Mouse (Mus musculus) adrenal gland, postnatal 4 days (tissue): Measurements from ENCODE around the gene Icam4. TPM values are rescaled to one million over a fixed set of nuclear protein-coding genes. Genes with fewer than 3 reads are reported as not detected.
"Not testable (repeated sequence)": the region's sequence is repeated elsewhere in the genome, so short reads cannot be mapped to it uniquely, and the experiment has no call there.

Experiments
- DNase-seq, 2 experiments: peaks; one replicate each; pipeline ENCODE4 v3.0.0; 2021 to 2022; ENCODE audit warnings: low spot score in 2 of 2, mixed read lengths in 2 of 2
- total RNA-seq, 2 experiments: library from RNA; stranded (reverse); gene quantifications; 2 replicates each; pipeline ENCODE4 v1.2.3; 2021

Gene Icam4
- total RNA-seq, 2 experiments from 2014 or later = 3.8 to 4.5 TPM

DNA sequence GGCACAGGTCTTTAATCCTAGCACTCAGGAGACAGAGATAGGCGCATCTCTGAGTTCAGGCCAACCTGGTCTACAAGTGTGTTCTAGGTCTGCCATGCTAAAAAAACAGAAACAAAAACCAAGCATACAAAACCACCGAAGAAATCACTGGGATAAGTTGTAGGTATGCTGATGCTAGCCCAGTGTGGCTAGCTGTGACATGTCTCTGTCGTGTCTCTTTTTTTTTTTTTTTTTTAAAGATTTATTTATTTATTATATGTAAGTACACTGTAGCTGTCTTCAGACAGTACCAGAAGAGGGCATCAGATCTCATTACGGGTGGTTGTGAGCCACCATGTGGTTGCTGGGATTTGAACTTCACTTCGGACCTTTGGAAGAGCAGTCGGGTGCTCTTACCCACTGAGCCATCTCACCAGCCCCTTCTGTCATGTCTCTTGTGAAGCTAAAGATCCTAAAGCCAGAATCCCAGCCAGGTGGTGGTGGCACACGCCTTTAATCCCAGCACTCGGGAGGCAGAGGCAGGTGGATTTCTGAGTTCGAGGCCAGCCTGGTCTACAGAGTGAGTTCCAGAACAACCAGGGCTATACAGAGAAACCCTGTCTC, 18.1 kb upstream of the Icam4 start:
- DNase-seq = not testable (repeated sequence)

DNA sequence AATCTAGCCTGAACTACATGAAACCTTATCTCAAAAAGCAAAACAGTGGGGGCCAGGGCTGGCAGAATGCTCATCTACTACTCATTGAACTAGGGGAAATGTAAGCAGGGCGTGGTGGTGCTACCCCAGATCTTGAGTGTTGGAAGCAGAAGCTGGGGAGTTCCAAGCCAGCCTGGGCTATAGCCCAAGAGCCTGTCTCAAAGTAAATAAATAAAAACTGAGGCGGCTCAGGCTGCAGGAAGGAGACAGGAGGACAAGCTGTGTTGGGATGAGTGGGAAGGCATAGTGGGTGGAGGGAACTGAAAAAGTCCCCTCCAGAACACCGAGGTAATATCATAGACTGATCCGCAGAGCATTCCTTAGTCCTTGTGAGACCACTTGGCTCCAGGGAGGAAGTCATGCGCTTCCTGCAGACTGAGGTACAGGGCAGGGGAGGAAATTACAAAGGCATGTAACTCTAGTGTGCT, 17.3 kb upstream of the Icam4 start:
- no peak for DNase-seq

DNA sequence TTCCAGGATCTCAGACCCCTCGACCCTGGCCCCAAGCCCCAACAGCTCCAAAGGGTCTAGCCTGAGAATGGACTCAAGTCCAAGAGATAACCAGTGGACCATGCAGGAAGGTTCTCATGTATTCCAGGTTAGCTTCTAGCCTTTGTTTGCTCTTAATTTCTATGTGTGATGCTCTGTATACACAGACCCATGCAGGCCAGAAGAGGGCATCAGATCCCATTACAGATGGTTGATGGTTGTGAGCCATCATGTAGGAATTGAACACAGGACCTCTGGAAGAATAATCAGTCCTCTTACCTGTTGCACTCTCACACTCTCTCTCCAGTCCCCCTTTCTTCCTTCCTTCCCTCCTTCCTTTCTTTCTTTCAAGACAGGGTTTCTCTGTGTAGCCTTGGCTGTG, 16.8 kb upstream of the Icam4 start:
- no peak for DNase-seq

DNA sequence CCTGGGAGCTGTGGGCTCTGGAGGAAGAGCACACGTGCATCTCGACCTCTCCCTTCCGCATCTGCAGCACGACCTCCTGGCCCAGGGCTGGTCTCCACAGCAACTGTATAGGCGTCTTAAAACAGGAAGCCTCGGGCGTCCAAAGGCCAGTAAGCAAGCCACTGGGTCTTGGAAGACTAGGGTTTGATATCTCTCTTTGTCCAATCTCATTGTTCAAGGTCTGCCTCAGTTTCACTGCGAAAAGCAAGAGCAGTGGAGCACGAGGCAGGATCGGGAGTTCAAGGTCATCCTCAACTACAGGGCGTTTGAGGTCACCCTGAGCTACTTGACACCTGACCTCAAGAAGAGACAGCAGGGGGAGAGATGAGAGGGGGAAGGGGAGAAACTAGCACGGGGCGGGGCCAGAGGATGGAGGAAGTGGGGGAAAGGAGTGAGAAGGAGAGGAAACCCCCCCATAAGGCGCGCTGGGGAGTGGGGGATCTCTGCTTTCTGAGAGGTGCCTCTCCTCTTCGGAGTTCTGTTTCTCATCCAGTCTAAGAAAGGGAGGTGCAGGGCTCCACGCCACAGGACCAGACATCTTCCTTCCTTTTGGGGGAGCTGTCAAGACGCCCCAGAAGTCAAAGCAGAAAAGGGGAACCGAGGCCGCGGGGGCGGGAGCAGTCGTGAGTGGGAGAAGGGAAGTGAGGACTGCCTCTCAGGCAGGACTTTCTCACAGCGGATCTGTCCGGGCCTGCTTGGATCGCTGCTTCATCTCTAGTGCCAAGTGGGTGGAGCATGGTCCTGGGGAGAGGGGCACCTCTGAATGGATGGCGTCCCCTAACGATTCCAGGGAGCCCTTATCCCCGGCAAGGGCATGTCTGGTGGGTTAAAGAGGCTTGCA, 14.2 kb upstream of the Icam4 start:
- no peak for DNase-seq

DNA sequence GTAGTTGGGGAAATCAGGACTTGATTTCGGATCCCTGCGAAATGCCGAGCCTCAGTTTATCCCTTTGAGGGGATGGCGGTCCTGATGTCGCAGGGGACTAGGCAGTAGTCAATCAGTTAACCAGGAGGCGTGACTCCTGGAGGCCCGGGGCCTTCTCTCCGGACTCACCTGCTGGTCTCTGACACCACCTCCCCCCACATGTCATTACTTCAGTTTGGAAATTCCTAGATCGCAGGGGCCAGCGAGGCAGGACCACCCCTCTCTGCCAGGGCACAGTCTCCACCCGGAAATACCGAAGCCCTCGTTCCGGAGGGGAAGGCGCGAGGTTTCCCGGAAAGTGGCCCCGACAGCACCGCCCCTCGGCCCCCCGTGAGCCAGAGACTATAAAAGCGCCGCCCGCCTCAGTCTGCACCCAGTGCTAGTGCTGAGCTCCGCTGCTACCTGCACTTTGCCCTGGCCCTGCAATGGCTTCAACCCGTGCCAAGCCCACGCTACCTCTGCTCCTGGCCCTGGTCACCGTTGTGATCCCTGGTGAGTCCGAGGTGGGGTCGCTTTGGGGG, 13.5 kb upstream of the Icam4 start, which contains the start of gene Icam1:
TSS of gene Icam1 (plus strand) at position 415 of the 560 bp plus-strand sequence.
- DNase-seq = peak in 1 of 2 experiments; percentile 46

DNA sequence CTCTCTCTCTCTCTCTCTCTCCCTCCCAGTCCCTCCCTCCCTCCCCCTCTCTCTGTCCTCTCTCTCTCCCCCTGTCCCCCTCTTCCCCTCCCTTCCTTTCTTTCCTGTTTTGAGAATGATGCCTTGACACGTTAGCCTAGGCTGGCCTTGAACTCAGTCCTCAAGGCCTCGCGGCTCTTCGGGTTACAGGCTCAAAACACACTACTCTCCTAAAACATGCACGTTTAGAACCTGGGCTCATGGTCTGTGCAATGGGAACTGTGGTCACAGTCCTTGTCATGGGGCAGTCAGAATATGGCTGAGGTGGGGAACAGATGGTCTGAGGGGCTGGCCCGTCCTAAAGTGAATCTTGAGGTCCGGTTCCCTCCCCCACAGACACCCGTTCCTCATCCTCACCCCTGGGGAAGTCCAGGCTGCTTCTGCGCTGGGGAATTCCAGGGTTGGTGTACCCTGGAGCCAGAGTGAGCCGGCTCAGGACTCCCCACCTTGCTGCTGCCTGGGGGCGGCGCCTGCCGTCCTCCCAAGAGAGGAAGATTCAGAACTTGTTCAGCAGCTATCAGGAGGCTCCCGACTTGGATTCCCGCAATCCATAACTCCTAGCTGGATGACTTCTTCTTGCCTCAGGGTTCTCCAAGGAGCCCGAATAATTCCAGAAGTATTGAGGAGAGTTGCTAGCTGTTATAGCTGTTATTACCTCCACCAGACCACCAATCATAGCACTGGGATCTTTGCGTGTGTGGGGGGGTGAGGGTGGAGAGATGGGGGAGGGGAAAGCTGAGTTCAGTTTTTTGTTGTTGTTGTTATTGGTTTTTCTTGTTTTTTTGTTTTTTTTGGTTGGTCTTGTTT, 12.6 kb upstream of the Icam4 start:
- DNase-seq = no peak

DNA sequence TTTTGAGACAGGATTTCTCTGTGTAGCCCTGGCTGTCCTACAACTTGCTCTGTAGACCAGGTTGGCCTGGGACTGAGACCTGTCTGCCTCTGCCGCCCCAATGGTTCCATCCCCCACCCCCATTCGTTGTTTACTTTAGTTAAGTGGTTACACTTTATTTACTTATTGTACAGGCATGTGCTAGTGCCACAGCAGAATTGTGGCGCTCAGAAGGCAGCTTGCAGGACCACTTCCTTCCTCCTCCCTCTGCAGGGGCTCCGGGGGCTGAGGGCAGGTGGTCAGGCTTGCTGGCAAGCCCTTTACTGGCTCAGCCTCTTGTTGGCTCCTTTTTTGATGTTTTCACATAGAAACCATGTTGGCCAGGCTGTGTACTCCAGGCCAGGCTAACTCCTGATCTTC, 12.0 kb upstream of the Icam4 start:
- no peak for DNase-seq

DNA sequence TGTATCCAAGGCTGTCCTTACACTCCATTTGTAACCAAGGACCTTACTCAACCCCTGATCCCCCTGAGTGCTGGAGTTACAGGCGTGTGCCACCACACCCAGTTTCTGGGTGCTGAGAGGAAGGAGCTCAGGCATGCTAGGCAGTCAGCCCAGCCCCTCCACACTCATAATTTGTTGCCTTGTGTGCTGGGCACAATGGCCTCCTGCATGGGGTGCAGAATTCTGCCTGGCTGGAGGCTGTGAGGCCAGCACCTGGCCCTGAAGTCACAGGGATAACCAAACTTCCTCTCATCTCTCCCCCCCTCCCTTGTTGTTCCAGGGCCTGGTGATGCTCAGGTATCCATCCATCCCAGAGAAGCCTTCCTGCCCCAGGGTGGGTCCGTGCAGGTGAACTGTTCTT, 10.6 kb upstream of the Icam4 start:
- no peak for DNase-seq

DNA sequence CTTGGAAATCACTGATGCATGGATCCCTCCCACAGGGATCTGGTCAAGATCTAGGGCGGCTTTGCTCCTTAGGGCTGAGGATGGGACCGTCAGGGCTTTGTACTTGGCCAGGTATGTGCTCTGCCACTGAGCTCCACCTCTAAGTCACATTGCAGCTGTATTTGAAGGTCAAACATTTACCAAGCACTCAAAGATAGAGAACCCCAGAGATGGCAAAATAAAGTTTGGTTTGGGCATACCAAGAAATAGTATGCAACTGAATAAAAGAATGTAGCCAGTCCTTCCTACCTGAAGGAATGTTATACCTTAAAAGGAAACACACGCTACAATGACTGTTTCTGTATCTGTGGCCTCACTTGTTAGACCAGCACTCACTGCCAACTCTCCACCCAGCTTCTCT, 7.8 kb upstream of the Icam4 start:
- no peak for DNase-seq

DNA sequence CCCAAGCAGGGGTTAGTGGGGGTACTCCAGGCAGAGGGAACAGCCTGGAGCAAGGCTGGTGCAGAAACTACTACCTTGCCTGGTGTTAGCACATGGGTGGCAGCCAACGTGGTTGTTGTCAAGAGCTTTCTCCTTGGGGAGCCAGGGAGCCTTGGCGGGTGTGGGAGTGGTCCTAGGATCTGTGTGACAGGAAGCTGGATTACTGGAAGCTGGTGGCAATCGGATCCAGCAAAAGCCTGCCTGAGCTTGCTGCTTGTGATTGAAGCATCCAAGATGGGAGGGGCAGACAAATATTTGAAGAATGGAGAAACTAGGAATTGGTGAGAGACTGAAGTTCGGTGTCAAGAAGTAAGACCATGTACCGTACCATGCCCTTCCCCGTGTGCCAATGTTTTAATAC, 6.9 kb upstream of the Icam4 start:
- no peak for DNase-seq

DNA sequence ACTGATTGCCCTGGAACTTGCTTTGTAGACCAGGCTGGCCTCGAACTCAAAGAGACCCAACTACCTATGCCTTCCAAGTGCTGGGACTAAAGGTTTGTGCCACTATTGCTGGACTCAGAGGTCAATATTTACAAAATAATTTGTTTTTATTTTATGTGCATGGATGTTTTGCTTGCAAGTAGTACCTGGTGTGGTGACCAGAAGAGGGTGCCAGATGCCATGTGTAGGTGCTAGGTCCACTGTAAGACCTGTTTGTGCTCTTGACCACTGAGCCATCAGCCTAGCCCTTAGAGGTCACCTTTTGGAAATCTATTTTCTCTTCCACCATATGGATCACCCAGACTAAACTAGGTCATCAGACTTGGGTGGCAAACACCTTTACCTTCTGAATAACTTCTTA, 6.4 kb upstream of the Icam4 start:
- no peak for DNase-seq

DNA sequence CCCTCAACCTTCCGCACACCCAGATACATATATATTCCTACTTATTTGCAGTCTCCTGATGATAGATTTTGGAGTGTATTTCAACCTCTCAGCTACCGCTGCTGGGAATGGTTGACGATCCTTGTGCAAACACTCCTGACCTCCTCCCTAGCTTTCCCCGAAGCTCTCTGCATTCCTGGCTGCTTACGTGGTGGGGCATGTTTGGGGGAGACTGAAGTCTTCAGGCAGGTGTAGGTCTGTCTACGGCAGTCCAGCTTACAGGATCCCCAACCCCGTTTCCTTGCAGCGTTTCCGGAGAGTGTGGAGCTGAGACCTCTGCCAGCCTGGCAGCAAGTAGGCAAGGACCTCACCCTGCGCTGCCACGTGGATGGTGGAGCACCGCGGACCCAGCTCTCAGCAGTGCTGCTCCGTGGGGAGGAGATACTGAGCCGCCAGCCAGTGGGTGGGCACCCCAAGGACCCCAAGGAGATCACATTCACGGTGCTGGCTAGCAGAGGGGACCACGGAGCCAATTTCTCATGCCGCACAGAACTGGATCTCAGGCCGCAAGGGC, 3.8 kb upstream of the Icam4 start:
- DNase-seq = no peak

DNA sequence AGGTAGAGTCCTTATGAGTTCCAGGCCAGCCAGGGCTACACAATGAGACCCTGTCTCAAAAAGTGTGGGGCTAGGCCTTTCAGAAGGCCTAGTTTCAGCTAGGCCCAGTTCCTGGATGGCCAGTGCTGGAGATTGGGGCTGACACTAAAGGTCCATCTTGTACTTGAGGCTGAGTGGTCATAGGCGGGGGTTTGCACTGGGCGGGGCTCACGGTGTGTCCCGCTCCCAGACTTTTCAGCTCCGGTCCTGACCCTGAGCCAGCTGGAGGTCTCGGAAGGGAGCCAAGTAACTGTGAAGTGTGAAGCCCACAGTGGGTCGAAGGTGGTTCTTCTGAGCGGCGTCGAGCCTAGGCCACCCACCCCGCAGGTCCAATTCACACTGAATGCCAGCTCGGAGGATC, 2.3 kb upstream of the Icam4 start:
- no peak for DNase-seq

DNA sequence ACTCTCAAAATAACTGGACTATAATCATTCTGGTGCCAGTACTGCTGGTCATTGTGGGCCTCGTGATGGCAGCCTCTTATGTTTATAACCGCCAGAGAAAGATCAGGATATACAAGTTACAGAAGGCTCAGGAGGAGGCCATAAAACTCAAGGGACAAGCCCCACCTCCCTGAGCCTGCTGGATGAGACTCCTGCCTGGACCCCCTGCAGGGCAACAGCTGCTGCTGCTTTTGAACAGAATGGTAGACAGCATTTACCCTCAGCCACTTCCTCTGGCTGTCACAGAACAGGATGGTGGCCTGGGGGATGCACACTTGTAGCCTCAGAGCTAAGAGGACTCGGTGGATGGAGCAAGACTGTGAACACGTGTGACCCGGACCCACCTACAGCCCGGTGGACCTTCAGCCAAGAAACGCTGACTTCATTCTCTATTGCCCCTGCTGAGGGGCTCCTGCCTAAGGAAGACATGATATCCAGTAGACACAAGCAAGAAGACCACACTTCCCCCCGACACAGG, 1.3 kb upstream of the Icam4 start:
- no peak for DNase-seq

DNA sequence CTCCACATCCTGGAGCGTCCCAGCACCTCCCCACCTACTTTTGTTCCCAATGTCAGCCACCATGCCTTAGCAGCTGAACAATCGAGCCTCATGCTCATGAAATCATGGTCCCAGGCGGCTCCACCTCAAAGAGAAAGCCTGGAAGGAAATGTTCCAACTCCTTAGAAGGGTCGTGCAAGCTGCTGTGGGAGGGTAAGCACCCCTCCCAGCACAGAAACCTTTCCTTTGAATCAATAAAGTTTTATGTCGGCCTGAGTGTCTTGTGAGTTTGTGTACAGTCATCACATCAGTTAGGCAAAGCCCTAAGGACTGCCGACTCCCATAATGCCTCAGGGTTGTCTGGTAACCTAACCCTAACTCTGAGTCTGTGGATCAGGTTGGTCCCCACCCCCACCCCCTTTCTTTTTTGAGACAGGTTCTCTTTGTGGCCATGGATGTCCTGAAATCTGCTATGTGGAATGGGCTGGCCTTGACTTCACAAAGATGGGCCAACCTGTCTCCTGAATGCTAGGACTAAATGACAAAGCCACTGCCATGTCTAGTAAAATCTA, 538 bp upstream of the Icam4 start:
- DNase-seq = no peak

DNA sequence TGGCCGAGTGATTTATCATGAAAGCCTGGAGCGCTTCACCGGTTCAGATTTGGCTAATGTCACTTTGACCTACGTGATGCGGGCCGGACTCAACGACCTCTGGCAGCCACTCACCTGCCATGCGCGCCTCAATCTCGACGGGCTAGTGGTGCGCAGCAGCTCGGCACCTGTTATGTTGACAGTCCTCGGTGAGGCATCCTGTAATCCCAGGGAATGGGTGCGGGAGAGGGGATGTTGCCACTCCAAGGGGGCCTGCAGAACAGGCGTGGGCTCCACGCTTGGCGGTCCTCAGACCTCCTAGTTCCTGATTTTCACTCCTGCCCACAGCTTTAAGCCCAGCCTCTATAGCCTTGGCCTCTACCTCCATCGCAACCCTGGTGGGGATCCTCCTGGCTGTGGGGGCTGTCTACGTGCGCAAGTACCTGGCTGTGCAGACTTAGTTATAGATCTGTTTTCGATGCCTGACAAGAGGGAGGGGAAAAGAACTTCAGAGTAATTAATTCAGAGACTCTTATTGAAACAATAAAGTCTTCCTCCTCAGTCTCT, 955 bp downstream of the Icam4 start:
- DNase-seq = no peak

DNA sequence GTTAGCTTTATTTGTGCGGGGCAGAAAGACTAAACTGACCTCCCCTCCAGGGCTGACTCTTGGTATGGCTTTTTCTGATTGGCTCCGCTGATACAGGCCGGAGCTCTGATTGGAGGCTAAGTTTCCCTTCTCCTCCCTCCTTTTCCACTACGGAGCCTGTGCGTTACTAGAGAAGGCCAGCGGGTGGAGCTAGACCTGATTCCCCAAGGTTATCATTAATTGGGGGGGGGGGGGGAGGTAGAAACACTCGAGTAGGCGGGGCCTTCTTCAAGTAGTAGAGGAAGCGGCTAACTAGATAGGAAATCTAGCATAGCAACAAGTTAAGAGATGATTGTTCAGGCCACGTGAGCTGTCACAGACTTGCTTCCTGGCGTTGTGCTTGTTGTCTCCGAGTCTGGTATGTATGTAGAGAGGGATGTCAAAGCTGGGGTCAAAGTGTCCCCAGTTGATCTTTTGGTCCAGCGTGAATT, 1.6 kb downstream of the Icam4 start:
- peak; percentile 54 to 67 for DNase-seq

DNA sequence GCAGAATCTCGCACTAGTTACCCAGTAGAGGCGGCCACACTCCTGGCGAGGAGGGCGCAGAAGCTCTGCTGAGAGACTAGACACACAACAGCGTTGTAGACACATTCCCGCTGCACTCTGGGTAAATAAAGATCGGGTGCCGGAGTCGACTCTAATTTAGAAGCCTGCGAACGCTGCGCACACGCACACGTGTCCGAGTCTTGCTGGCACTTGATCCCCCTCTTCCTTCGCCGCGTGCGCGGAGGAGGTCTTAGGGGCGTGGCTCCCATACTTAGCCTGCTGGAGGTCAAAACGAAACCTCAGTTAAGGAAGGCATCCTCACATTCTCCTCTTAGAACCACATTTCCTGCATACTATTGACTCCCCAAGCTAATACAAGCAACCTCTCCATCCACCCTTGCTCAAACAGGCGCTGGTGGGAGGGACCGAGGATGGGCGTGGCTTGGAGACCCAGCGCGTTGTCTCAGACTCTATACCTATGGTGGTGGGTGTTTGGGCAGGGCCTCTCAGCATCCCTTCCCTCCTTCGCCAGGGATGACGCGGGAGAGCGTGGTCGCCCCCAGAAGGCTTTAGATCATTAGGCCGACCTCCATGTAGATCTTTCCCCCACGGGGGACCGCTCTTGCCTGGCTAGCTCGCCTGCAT, 2.2 kb downstream of the Icam4 start:
- peak in 1 of 2 experiments; percentile 35 for DNase-seq

DNA sequence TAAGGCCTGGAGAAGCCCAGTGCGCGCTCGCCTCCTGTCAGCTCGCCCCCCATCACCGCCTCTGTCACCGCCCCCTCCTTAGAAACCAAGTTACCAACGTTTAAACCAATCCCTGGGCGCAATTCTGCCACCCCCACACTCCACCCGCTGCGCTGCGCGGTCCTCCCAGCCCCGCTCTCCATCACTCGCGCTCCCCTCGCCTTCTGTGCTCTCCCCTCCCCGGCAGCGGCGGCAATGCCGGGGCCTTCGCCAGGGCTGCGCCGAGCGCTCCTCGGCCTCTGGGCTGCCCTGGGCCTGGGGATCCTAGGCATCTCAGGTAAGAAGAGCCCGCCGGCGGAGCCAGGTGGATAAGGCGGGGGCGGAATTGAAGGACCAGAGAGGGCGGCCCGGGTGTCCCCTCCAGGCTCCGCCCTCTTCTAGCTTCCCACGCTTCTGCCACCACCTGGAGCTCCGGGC, 2.8 kb downstream of the Icam4 start, which contains the start of gene Icam5:
TSS of gene Icam5 (plus strand) at position 178 of the 456 bp plus-strand sequence.
- DNase-seq = no peak
